Mouse (Mus musculus): ENCODE results near the gene Cacna2d1.

DNA sequence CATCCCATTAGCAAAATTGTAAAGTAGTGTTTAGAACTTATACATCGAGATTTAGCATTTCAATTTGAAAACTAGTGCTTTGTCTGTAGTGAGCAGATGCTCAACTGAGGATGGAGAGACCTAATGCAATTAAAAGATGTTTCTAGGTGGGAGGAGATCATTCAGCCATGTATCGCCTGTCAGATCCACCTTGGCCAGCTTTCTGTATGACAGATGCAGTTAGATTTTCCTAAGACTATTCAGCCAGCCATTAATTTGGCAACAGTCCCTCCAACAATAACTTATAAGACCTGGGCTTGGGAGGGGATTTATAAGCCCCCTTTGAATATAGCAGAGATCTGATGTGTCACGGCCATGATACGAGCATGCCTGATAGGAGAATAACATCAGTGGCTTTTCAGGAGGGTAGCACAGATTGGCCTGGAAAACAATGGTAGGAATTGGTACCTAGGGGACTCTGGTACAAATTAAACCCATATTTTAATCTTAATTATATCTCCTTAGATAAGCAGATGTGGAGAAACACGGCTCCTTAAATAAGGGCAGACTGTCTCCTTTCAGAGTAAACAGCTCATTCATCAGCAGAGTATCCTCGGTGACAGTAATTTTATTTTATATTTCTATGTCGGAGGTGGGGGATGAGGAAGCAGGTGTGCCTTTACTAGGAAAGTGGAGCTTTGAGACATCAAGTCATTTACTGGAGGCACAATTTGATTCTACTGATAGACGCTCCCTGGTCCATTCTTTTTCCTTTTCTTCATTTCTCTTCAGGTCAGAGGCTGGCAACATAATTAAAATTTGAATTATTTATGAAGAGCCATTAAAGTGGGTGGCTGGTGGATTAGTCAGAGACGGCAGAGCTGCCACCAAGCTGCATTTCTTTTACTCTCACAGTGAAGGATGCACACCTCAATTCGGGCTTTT lies 152.8 kb downstream of the Cacna2d1 start:
- no peak for TF ChIP-seq CTCF (IDR thresholded peaks at IDR 0.05; ENCODE audit: low read depth, low read length)
- no peak for TF ChIP-seq GATA1 (IDR thresholded peaks at IDR 0.05; ENCODE audit: borderline replicate concordance, low read length)
- TF ChIP-seq TAL1 (conservative IDR thresholded peaks at IDR 0.05; ENCODE audit: low read depth, low read length): no peak
- TF ChIP-seq POLR2AphosphoS5 (IDR thresholded peaks at IDR 0.05; ENCODE audit: insufficient replicate concordance, low read depth, low read length): no peak
- no peak for TF ChIP-seq GATA2 (IDR thresholded peaks at IDR 0.05; ENCODE audit: borderline replicate concordance, low read depth, low read length)
